Mouse (Mus musculus): Measurements from ENCODE around the gene Ppp1r36.
"Not testable (repeated sequence)": the region's sequence is repeated elsewhere in the genome, so short reads cannot be mapped to it uniquely, and the experiment has no call there.

Ppp1r36 gene

GRCm38 (mm10) chr12:76397281-76397680, 20.1 kb upstream of the Ppp1r36 start:
- no peak for DNase-seq (ENCODE audit: low spot score)

- no peak for DNase-seq (ENCODE audit: low spot score)
Measured at GRCm38 (mm10) chr12:76401674-76402073, 15.7 kb upstream of the Ppp1r36 start.

- DNase-seq (ENCODE audit: low spot score) = no peak
Measured at GRCm38 (mm10) chr12:76402991-76403885, 14.1 kb upstream of the Ppp1r36 start.

- peak; percentile 97 for DNase-seq (ENCODE audit: low spot score)
Measured at GRCm38 (mm10) chr12:76403886-76404537, 13.3 kb upstream of the Ppp1r36 start, which contains the start of gene Hspa2. Gene Hspa2, plus strand, starts transcription at chr12:76404176.

GRCm38 (mm10) chr12:76404836-76405182, 12.5 kb upstream of the Ppp1r36 start:
- no peak for DNase-seq (ENCODE audit: low spot score)

- no peak for DNase-seq (ENCODE audit: low spot score)
Measured at GRCm38 (mm10) chr12:76405183-76405970, 12.0 kb upstream of the Ppp1r36 start.

- DNase-seq (ENCODE audit: low spot score) = no peak
Measured at GRCm38 (mm10) chr12:76405971-76406370, 11.4 kb upstream of the Ppp1r36 start.

GRCm38 (mm10) chr12:76407184-76407583, 10.2 kb upstream of the Ppp1r36 start:
- DNase-seq (ENCODE audit: low spot score) = peak; percentile 57

- DNase-seq (ENCODE audit: low spot score) = no peak
Measured at GRCm38 (mm10) chr12:76409166-76409565, 8.2 kb upstream of the Ppp1r36 start.

GRCm38 (mm10) chr12:76415383-76416010, 1.8 kb upstream of the Ppp1r36 start:
- no peak for DNase-seq (ENCODE audit: low spot score)

- DNase-seq (ENCODE audit: low spot score) = no peak
Measured at GRCm38 (mm10) chr12:76418346-76418745, 1.0 kb downstream of the Ppp1r36 start.

- DNase-seq (ENCODE audit: low spot score) = peak; percentile 51
Measured at GRCm38 (mm10) chr12:76425256-76425655, 7.9 kb downstream of the Ppp1r36 start.

GRCm38 (mm10) chr12:76427546-76427945, 10.2 kb downstream of the Ppp1r36 start:
- no peak for DNase-seq (ENCODE audit: low spot score)

GRCm38 (mm10) chr12:76430879-76431406, 13.6 kb downstream of the Ppp1r36 start:
- peak; percentile 81 for DNase-seq (ENCODE audit: low spot score)

GRCm38 (mm10) chr12:76431431-76431830, 14.1 kb downstream of the Ppp1r36 start:
- peak; percentile 59 for DNase-seq (ENCODE audit: low spot score)

GRCm38 (mm10) chr12:76434111-76434510, 16.8 kb downstream of the Ppp1r36 start:
- no peak for DNase-seq (ENCODE audit: low spot score)

GRCm38 (mm10) chr12:76435084-76435483, 17.7 kb downstream of the Ppp1r36 start:
- DNase-seq (ENCODE audit: low spot score) = no peak

GRCm38 (mm10) chr12:76435549-76435948, 18.2 kb downstream of the Ppp1r36 start:
- no peak for DNase-seq (ENCODE audit: low spot score)

- not testable (repeated sequence) for DNase-seq (ENCODE audit: low spot score)
Measured at GRCm38 (mm10) chr12:76443488-76443887, 26.1 kb downstream of the Ppp1r36 start.

- DNase-seq (ENCODE audit: low spot score) = no peak
Measured at GRCm38 (mm10) chr12:76444359-76444772, 27.0 kb downstream of the Ppp1r36 start.

- no peak for DNase-seq (ENCODE audit: low spot score)
Measured at GRCm38 (mm10) chr12:76444862-76445261, 27.5 kb downstream of the Ppp1r36 start.

GRCm38 (mm10) chr12:76446201-76446600, 28.9 kb downstream of the Ppp1r36 start:
- DNase-seq (ENCODE audit: low spot score) = no peak
